Mouse (Mus musculus) lung, adult 2 months (tissue): ENCODE data around the gene Hnrnpu.

Experiments used
- CTCF ChIP-seq: fragments of 200-500 bp; IDR thresholded peaks from 2 replicates; pipeline ENCODE4 v1.5.1; 2011; ENCODE audit warnings: mild to moderate bottlenecking, low read length, control low read depth; ENCODE audit not compliant: insufficient read depth
- POLR2A ChIP-seq: fragments of 200-500 bp; IDR thresholded peaks from 2 replicates; pipeline ENCODE4 v1.6.1; 2011; ENCODE audit warnings: low read depth, mild to moderate bottlenecking, control low read depth, low read length, borderline replicate concordance; ENCODE audit errors: extremely low read depth

DNA sequence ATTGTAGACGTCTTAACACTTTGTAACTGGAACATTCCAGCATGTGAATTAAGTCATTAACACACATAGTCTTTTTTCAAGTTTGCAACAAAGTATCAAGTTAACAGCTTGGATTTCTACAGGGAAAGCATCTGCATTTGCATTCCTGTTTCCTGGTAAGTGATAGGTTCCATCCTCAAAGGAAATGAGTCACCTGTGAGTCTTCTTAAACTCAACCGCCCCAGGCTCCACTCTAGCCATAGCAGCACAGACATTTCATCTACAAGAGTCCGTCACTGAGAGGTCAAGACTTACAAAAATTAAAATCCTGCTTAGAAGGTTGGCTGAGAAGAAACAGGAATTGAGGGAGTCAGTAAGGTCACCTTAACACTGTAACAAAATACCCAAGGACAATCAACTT lies 45.9 kb downstream of the Hnrnpu start:
- TF ChIP-seq POLR2A (no peak), CTCF (no peak)
